8 mouse cellular contexts compared by ENCODE assay signal in genomic region chr4:119239181-119239682, GRCm38 (mm10). TPM values are rescaled to one million over a fixed set of nuclear protein-coding genes. Genes with fewer than 3 reads are reported as not detected.
A peak's percentile ranks its signal among the peaks of the same experiment; 100 is the strongest.
DNase-seq lines count a peak whose midpoint lies in the region; ATAC-seq and TF ChIP-seq lines count a peak whose summit lies in the region.

No protein-coding gene starts in this region.

- H3K36me3 ChIP-seq in E14TG2a.4 (ENCODE audit: insufficient read depth, low read length) = peaks cover 68% of the 10 kb centered on the region
- H3K36me3 ChIP-seq in heart, embryonic 12.5 days = peaks cover 70% of the 10 kb centered on the region
- H3K36me3 ChIP-seq in limb, embryonic 10.5 days = peaks cover 42% of the 10 kb centered on the region
- peaks cover 57% of the 10 kb centered on the region for H3K36me3 ChIP-seq in midbrain, embryonic 13.5 days
- H3K36me3 ChIP-seq in stomach, embryonic 15.5 days = peaks cover 6% of the 10 kb centered on the region

- peak overlapping the region; percentile 35; the same call in 1 of the 2 replicates for H3K4me3 ChIP-seq in E14TG2a.4 (replicated peaks; ENCODE audit: low read length)
- no peak overlapping the region for H3K4me3 ChIP-seq in cortical plate, adult 2 months (ENCODE audit: insufficient read depth, low read length)
- no peak overlapping the region for H3K4me3 ChIP-seq in heart, embryonic 12.5 days
- no peak overlapping the region for H3K4me3 ChIP-seq in limb, embryonic 10.5 days
- no peak overlapping the region for H3K4me3 ChIP-seq in midbrain, embryonic 13.5 days (replicated peaks)
- 0 out of 2 replicates have a peak overlapping the region, but pooled peaks have one; percentile 14 for H3K4me3 ChIP-seq in stomach, embryonic 15.5 days (replicated peaks)

- H3K27ac ChIP-seq in cortical plate, adult 2 months (ENCODE audit: insufficient read depth, low read length) = no peak overlapping the region
- H3K27ac ChIP-seq in heart, embryonic 12.5 days (ENCODE audit: poor library complexity, severe bottlenecking) = no peak overlapping the region; the same call in 1 of the 2 replicates
- H3K27ac ChIP-seq in limb, embryonic 10.5 days = peak overlapping the region; percentile 81
- peak overlapping the region; percentile 64 for H3K27ac ChIP-seq in midbrain, embryonic 13.5 days
- H3K27ac ChIP-seq in stomach, embryonic 15.5 days = no peak overlapping the region

- ATAC-seq in cerebellum, adult (ENCODE audit: insufficient number of reproducible peaks, low FRiP score, low TSS enrichment) = peak; percentile 42; the same call in 1 of the 2 replicates
- ATAC-seq in heart, embryonic 12.5 days (ENCODE audit: insufficient number of reproducible peaks, low FRiP score) = peak; percentile 22; the same call in 1 of the 2 replicates
- peak; percentile 65 for ATAC-seq in midbrain, embryonic 13.5 days
- peak; percentile 57; the same call in 1 of the 2 replicates for ATAC-seq in stomach, embryonic 15.5 days (ENCODE audit: insufficient read depth, low FRiP score, low read depth)

- peak; percentile 98 for TF ChIP-seq CTCF in E14TG2a.4 (conservative IDR thresholded peaks at IDR 0.05; ENCODE audit: low read length)
- TF ChIP-seq CTCF in cortical plate, adult 2 months (IDR thresholded peaks at IDR 0.05; ENCODE audit: extremely low read depth, insufficient read depth, low read length) = peak; percentile 71

- H3K9me3 ChIP-seq in E14TG2a.4 (ENCODE audit: low read length) = no peaks in the 10 kb centered on the region
- no peaks in the 10 kb centered on the region for H3K9me3 ChIP-seq in heart, embryonic 12.5 days (replicated peaks)
- no peaks in the 10 kb centered on the region for H3K9me3 ChIP-seq in limb, embryonic 10.5 days (replicated peaks)
- no peaks in the 10 kb centered on the region for H3K9me3 ChIP-seq in midbrain, embryonic 13.5 days
- H3K9me3 ChIP-seq in stomach, embryonic 15.5 days = no peaks in the 10 kb centered on the region

- TF ChIP-seq POLR2A in cortical plate, adult 2 months (IDR thresholded peaks at IDR 0.05; ENCODE audit: extremely low read depth, insufficient read depth, low read length) = no peak

- no peak overlapping the region for H3K4me2 ChIP-seq in heart, embryonic 12.5 days
- H3K4me2 ChIP-seq in midbrain, embryonic 13.5 days (replicated peaks) = no peak overlapping the region
- H3K4me2 ChIP-seq in stomach, embryonic 15.5 days = peak overlapping the region; percentile 21; the same call in 1 of the 2 replicates

- H3K9ac ChIP-seq in heart, embryonic 12.5 days = no peak overlapping the region
- no peak overlapping the region for H3K9ac ChIP-seq in midbrain, embryonic 13.5 days (replicated peaks)
- no peak overlapping the region for H3K9ac ChIP-seq in stomach, embryonic 15.5 days

- 46% methylated on average over 12 of the region's 12 CpGs for WGBS in heart, embryonic 12.5 days
- WGBS in limb, embryonic 10.5 days = 43% methylated on average over 12 of the region's 12 CpGs
- 37% methylated on average over 12 of the region's 12 CpGs for WGBS in midbrain, embryonic 13.5 days
- WGBS in stomach, embryonic 15.5 days = 38% methylated on average over 12 of the region's 12 CpGs

- DNase-seq in cerebellum, postnatal 36 days = no peak
- peak; percentile 52 for DNase-seq in limb, embryonic 10.5 days (ENCODE audit: low spot score)

- H3K27me3 ChIP-seq in E14TG2a.4 (ENCODE audit: insufficient read depth, low read length) = peaks cover 7% of the 10 kb centered on the region; the same call in 1 of the 2 replicates
- no peaks in the 10 kb centered on the region for H3K27me3 ChIP-seq in heart, embryonic 12.5 days (replicated peaks)
- no peaks in the 10 kb centered on the region for H3K27me3 ChIP-seq in limb, embryonic 10.5 days (ENCODE audit: low read depth, poor library complexity, severe bottlenecking)
- no peaks in the 10 kb centered on the region for H3K27me3 ChIP-seq in midbrain, embryonic 13.5 days
- H3K27me3 ChIP-seq in stomach, embryonic 15.5 days (replicated peaks) = no peaks in the 10 kb centered on the region

- peaks cover 52% of the 10 kb centered on the region for H3K4me1 ChIP-seq in E14TG2a.4 (replicated peaks; ENCODE audit: low read depth, low read length)
- H3K4me1 ChIP-seq in cortical plate, adult 2 months (ENCODE audit: control insufficient read depth, insufficient read depth, low read length) = peaks cover 5% of the 10 kb centered on the region; the same call in 1 of the 2 replicates
- peaks cover 5% of the 10 kb centered on the region for H3K4me1 ChIP-seq in heart, embryonic 12.5 days (replicated peaks)
- peaks cover 8% of the 10 kb centered on the region; the same call in 1 of the 2 replicates for H3K4me1 ChIP-seq in limb, embryonic 10.5 days
- peaks cover 8% of the 10 kb centered on the region for H3K4me1 ChIP-seq in midbrain, embryonic 13.5 days (replicated peaks)
- peaks cover 12% of the 10 kb centered on the region for H3K4me1 ChIP-seq in stomach, embryonic 15.5 days

RNA-seq across cellular contexts. Expression of gene P3h1, which starts 6.5 kb away (rescaled TPM):
- 10.6 and 10.8 TPM in 2 replicates for polyA plus RNA-seq in cortical plate, adult 2 months (2012; rRNA removed)
- 32.8 and 34.3 TPM in 2 replicates for polyA plus RNA-seq in heart, embryonic 12.5 days (2016; fragmentation: Nextera tagmentation; extraction: Ambion mirVana)
- 12.7 and 16.0 TPM in 2 replicates for polyA plus RNA-seq in limb, embryonic 10.5 days (2016; fragmentation: Nextera tagmentation; extraction: Ambion mirVana)
- polyA plus RNA-seq in midbrain, embryonic 13.5 days (2015; fragmentation: Nextera tagmentation; extraction: Ambion mirVana) = 8.1 and 9.9 TPM in 2 replicates
- polyA plus RNA-seq in stomach, embryonic 15.5 days (2015; fragmentation: Nextera tagmentation; extraction: Ambion mirVana) = 33.6 and 37.6 TPM in 2 replicates

RNA-seq across cellular contexts. Expression of gene AU022252, which starts 6.7 kb away (rescaled TPM):
- polyA plus RNA-seq in cortical plate, adult 2 months (2012; rRNA removed) = 13.0 TPM in 2 replicates
- 27.8 and 28.9 TPM in 2 replicates for polyA plus RNA-seq in heart, embryonic 12.5 days (2016; fragmentation: Nextera tagmentation; extraction: Ambion mirVana)
- 38.1 and 43.3 TPM in 2 replicates for polyA plus RNA-seq in limb, embryonic 10.5 days (2016; fragmentation: Nextera tagmentation; extraction: Ambion mirVana)
- 30.2 and 34.4 TPM in 2 replicates for polyA plus RNA-seq in midbrain, embryonic 13.5 days (2015; fragmentation: Nextera tagmentation; extraction: Ambion mirVana)
- 28.1 and 29.1 TPM in 2 replicates for polyA plus RNA-seq in stomach, embryonic 15.5 days (2015; fragmentation: Nextera tagmentation; extraction: Ambion mirVana)

RNA-seq across cellular contexts. Expression of gene Cldn19, which starts 16.0 kb away (rescaled TPM):
- polyA plus RNA-seq in cortical plate, adult 2 months (2012; rRNA removed) = 0.32 and 0.58 TPM in 2 replicates
- not detected in 2 replicates for polyA plus RNA-seq in heart, embryonic 12.5 days (2016; fragmentation: Nextera tagmentation; extraction: Ambion mirVana)
- not detected in 2 replicates for polyA plus RNA-seq in limb, embryonic 10.5 days (2016; fragmentation: Nextera tagmentation; extraction: Ambion mirVana)
- polyA plus RNA-seq in midbrain, embryonic 13.5 days (2015; fragmentation: Nextera tagmentation; extraction: Ambion mirVana) = 0.55 and 1.3 TPM in 2 replicates
- polyA plus RNA-seq in stomach, embryonic 15.5 days (2015; fragmentation: Nextera tagmentation; extraction: Ambion mirVana) = 0.14 TPM in 1 of 2 replicates, not detected in the other

RNA-seq across cellular contexts. Expression of gene Tmem269, which starts 21.2 kb away (rescaled TPM):
- polyA plus RNA-seq in cortical plate, adult 2 months (2012; rRNA removed) = 1.2 TPM in 2 replicates
- polyA plus RNA-seq in heart, embryonic 12.5 days (2016; fragmentation: Nextera tagmentation; extraction: Ambion mirVana) = 0.19 TPM in 1 of 2 replicates, not detected in the other
- polyA plus RNA-seq in limb, embryonic 10.5 days (2016; fragmentation: Nextera tagmentation; extraction: Ambion mirVana) = not detected in 2 replicates
- polyA plus RNA-seq in midbrain, embryonic 13.5 days (2015; fragmentation: Nextera tagmentation; extraction: Ambion mirVana) = 0.34 and 0.36 TPM in 2 replicates
- not detected in 2 replicates for polyA plus RNA-seq in stomach, embryonic 15.5 days (2015; fragmentation: Nextera tagmentation; extraction: Ambion mirVana)

RNA-seq across cellular contexts. Expression of gene Svbp, which starts 44.1 kb away (rescaled TPM):
- polyA plus RNA-seq in cortical plate, adult 2 months (2012; rRNA removed) = 29.2 and 29.9 TPM in 2 replicates
- 127 TPM in 2 replicates for polyA plus RNA-seq in heart, embryonic 12.5 days (2016; fragmentation: Nextera tagmentation; extraction: Ambion mirVana)
- 115 and 133 TPM in 2 replicates for polyA plus RNA-seq in limb, embryonic 10.5 days (2016; fragmentation: Nextera tagmentation; extraction: Ambion mirVana)
- polyA plus RNA-seq in midbrain, embryonic 13.5 days (2015; fragmentation: Nextera tagmentation; extraction: Ambion mirVana) = 227 and 237 TPM in 2 replicates
- polyA plus RNA-seq in stomach, embryonic 15.5 days (2015; fragmentation: Nextera tagmentation; extraction: Ambion mirVana) = 125 and 128 TPM in 2 replicates

Comparison
In these comparisons a context has a peak if more than half of its experiments do, and no peak if none do; other contexts are left out.
1. H3K4me3 ChIP-seq: peak in E14TG2a.4 (single experiment) and stomach, embryonic 15.5 days (single experiment); none in cortical plate, adult 2 months (single experiment), heart, embryonic 12.5 days (single experiment), limb, embryonic 10.5 days (single experiment) and midbrain, embryonic 13.5 days (single experiment).
2. H3K27ac ChIP-seq: peak in limb, embryonic 10.5 days (single experiment) and midbrain, embryonic 13.5 days (single experiment); none in cortical plate, adult 2 months (single experiment), heart, embryonic 12.5 days (single experiment) and stomach, embryonic 15.5 days (single experiment).
3. Peak in every context shown above with its lines, with median percentiles within 50 percentile points of each other: ATAC-seq.